Mouse (Mus musculus) c-Kit-positive CD71-negative TER-119-negative erythroid progenitor cells, embryonic 14.5 days (primary cell): ENCODE data around the gene Smyd2.
A peak's percentile ranks its signal among the peaks of the same experiment; 100 is the strongest.

Experiments used
- DNase-seq: peaks from one replicate; pipeline ENCODE4 v3.0.0-alpha.2; 2013; ENCODE audit warnings: low read depth

Gene Smyd2

DNA sequence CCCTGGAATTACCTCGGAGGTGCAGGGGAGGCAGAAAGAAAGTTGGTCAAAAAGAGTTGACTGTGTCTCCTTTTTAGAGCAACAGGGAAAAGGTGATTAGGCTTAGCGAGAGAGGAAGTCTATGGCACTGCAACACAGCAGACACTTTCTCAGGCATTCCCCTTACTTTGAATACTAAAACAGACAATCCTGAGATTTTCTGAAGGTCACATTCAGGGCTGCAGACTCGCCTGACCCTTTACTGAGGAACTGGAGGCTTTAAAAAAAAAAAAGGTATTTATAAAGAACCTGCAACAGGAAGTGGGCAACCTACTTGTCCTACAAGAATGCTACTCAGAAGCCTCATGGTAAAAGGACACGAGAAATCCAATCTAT is 5.0 kb downstream of the Smyd2 start:
- DNase-seq = no peak

DNA sequence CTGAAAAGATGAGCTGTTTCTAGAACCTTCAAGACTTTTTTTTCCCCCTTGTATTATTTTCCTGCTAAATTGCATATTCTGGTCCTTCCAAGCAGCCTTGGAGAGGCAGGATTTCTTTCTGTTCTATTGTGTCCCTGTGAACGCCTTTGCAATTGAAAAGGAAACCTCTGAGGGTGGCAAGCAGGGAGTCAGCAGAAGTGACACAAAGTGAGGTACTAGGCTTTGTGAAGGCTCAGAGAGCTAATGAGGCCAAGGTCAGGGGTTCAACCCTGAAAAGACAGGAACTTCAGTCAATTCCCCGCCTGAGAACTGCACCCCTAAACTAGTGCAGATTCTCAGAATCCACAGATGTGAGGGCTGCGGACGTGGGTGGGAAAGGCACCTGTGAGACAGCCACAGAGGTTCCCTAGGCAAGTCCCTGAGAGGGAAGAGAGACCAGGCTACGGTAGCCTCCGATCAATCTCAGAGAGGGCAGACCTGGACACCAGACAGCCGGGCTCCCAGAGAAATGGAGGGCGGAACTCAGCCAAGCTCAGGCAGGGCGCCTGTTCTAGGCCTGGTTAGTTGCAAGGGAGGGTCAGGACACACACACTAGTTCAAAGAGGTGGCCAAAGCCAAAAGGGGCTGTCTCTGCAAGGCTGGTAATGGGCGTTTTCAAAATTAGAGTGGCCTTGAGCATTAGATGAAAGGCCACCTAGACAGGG is 5.6 kb downstream of the Smyd2 start:
- no peak for DNase-seq

DNA sequence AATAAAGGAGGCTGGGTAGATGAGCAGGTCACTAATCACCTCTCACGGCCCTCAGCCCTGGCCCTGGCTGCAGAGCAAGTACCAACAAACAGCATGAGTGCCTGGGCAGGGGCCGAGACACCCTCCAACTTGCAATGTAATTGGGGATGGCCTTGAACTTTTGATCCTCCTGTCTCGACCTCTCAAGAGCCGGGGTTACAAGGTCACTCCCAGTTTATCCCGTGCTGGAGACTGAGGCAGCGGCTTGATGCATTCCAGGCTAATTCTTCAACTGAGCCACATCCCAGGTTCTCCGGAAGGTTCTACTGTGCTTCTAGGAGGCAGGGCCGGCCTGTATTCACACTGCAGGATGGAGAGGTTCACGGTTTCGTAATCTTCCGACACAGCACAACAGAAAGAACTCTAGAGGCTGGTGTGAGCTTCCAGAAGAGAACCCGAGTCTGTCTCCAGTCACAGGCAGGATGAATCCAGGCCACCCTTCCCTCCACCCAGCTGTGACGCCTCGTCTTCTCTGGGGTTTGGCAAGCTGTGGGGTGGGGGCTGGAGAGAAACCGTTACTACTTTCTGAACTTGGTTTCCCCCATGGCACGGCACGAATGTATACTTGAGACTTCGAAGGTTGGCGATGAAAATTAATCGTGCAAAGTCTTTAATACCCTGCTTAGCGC is 8.9 kb downstream of the Smyd2 start:
- DNase-seq = no peak

DNA sequence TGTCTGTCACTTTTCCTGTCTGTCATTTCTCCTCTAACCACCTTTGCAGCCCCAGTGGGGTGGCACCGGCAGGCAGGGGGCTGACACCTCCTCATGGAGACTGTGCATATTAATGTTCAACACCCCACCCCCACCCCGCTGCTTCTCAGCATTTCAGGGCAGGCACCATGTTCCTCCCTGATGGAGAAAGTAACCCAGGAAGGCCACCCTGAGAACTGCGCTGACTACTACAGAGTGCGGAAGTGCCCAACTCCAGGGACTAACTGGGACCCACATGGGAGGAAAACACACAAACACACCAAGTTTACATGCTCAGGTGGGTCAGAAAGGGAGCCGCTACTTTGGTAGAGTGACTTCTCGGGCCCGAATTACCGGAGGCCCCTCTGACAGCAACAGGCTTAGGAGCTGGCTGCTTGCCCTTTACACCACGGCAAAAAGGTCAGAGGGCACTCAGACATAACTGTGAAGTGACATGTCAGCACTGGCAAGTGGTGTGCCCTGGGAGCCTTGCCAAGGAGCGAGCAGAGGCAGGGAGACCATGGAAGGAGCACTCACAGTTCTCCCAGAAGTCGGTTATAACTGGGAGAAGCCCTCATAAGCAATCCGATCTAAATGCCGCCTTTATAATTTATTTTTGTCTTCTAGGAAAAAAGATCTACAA is 11.3 kb downstream of the Smyd2 start:
- no peak for DNase-seq

GRCm38 (mm10) chr1:189903169-189903568 is 19.0 kb downstream of the Smyd2 start:
- DNase-seq = no peak

- no peak for DNase-seq
Observed at GRCm38 (mm10) chr1:189902413-189902812, 19.8 kb downstream of the Smyd2 start.

DNA sequence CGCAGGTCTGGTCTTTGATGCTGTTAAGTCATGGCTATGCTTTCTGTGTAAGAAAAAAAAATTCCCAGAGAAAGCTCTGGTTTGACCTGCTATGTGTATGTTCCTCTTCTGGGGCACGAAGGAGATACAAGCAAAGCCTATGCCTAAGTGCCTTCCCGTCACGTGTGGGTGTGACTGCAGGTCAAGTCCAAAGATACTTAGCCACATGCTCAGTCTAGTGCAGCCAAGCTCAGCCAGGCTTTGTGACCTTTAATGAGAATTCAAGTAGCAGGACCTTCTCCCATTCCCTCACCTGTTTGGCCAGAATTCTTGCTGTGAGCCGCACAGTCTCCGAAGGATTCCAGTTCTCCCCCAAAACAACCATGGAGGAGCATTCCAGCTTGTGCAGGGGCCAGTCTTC is 22.6 kb downstream of the Smyd2 start:
- DNase-seq = no peak

- DNase-seq = no peak
Observed at GRCm38 (mm10) chr1:189898708-189899107, 23.5 kb downstream of the Smyd2 start.

DNA sequence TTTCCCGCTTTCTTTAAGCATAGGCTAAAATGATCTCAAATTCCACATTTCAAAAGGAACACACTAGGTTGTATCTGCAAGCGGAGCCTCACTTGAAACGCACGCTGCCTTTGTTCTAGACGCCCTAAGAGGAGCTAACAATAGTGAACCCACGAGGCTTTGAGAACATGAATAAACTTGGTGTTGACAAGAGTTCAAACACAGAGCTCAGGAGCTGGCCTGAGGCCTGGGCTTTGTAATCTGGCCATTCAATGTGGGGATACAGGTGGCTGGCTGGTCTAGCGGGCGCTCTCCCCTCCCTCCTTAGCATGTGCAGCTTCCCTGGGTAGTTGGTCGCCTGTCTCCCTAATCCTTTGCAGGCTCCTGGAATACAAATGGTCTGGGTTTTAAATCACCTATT is 24.3 kb downstream of the Smyd2 start:
- no peak for DNase-seq

DNA sequence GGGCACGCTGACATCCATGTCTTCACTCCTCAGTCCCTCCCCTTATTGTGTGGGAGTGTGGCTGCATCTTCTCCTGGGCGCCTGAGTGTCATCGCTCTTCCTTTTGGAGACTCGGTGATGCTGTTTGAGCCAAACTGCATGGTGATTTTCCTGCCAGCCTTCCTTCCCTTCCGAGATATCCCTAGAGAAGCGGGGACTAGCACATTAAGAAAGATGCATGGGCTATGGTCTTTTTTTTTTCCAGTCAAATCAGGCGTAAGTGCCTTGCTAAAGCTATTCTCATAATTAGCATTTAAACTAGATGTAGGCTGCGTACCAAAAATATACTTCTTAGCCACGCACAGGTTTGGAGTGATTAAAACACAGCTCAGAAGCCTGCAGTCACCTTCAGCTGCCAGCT is 28.0 kb downstream of the Smyd2 start:
- no peak for DNase-seq

DNA sequence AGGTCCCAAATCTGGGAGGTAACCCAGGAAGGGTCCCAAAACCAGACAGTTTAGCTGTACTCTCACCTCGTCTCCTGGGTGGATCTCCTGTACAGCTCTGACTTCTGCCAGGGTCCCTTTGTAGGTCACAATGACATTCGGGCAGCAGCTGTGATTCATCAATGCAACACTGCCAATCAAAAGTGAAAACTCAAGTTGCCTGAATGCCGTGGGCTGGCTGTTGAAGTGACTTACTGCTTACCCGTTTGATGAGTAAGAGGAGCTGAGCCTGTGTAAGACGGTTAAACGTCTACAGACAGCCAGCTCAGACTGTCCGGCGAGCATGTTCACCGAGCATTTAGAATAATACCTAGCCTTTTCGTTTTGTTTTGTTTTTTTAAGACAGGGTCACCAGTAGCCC is 33.4 kb downstream of the Smyd2 start:
- no peak for DNase-seq

DNA sequence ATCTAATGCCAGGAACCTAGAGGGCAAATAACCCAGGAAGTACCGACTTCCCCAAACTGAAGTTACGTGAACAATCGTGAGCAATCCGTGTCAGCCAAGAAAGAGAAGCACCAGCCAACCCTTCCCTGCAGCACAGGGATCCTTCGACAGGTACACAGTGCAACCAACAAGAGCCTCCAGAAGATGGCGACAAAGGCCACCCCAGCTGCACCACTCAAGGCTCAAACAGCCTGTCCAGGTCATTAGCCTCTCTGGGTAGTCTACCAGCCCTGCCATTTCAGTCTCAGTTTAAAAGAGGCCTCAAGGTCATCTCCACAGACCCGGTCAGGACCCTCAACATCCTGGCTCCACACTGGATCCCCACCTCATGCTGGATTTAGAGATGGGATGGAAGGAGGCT is 34.6 kb downstream of the Smyd2 start:
- DNase-seq = peak; percentile 41

DNA sequence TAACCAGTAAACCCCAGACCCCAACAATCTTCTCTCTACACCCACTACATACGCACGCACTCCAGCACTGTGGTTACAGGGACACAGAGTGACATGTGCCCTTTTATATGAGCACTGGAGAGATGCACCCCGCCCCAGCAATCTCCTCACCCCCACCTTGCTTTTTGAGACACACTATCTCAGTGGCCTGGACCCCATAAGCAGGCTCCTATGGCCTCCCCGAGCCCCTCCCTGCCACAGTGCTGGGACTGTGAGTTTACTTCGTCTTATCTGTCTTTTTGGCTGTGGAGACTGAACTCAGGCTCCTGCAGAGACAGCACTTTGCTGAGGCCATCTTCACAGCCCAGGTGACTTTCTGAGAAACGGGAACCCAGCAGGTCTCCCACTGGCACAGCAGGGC is 36.2 kb downstream of the Smyd2 start:
- no peak for DNase-seq

GRCm38 (mm10) chr1:189884951-189885350 is 37.2 kb downstream of the Smyd2 start:
- no peak for DNase-seq

GRCm38 (mm10) chr1:189883531-189884170 is 38.5 kb downstream of the Smyd2 start:
- no peak for DNase-seq

DNA sequence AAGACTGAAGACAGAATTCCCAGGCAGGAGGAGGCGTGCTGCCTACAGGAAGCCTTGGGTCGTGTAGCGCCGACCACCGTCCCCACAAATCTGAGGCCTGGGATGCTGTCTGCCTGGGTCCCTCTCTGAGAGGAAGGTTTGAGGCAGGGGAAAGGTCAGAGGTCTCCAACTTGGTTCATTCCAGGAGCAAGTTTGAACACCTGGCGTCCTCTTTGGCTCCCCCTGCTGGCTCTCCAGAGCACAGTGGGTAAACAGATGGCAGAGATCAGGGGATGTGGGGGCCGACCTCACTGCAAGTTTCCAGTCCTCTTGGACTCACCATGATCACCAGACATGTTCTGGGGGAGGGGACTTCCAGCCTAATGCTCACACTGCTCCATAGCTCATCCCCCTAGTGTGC is 39.3 kb downstream of the Smyd2 start:
- DNase-seq = no peak

DNA sequence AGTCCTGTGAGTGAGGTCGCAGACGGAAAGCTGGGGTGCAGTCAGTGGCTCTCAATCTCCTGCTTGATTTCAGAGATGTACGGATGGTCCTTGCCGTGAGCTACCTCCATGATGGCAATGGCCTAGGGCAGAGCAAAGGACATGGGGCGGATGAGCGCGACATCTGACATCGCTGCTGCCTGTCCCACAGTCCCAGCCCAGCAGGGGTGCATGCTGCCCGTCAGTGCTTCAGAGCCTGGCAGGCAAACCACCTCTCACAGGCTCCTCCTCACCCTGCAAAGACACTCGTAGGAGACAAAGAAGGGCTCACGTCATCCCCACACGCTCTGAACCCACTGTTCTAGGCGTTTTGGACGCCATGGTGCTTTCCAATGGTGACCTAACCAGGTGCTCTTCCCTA is 41.4 kb downstream of the Smyd2 start:
- no peak for DNase-seq

DNA sequence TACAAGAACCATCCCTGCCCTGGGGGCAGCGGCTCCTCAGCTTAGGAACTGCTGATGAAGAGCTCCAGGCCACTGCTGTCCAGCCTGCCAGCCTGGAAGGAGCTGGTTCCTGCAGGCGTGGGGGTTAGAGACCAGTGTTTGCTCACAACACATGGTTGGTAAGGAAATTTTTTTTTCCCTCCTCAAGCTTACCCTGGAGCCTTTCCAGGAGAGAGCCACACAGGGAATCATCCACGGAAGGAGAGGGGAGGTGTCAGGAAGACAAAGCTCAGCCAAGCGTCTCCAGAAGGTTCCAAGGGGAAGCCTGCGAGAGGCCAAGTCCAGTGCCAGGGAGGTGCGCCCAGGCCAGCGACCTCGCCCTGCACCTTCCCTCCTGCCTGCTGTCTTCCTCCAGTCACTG is 42.2 kb downstream of the Smyd2 start:
- no peak for DNase-seq

DNA sequence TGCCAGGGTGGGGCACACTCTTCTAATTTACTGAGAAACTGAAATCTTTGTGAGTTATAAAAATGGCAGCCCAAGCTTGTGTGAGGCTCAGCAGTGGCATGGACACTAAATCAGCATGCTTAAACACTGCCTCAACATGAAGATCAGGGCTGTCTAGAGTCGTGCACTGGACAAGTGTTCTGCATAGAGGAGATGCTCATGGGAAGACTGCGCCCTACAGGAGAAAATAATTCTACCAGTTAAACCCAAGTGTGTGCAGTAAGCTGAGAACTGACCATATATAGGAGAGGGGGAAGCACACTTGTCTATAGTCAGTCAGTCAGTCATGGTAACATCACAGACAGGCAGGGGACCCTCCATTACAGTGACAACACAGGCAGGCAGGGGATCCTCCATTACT is 43.0 kb downstream of the Smyd2 start:
- DNase-seq = no peak

DNA sequence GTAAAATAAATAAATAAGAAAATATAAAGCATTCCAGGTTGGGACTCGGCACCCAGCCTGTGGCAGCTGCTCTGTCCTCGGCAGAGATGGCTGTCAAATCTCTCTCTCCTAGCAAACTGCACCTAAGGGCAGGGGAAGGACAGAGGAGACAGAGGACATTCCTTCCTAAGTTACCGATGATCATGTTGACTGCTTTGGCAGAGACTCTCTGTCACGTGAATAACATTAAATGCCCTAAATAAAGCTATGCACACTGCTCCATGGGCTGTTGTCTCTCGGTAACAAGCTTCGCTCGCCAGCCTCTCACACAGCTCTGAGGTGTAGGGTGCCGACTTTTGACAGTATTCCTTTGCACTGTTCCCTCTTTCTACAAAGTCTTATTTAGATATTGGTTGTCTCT is 46.0 kb downstream of the Smyd2 start:
- no peak for DNase-seq

DNA sequence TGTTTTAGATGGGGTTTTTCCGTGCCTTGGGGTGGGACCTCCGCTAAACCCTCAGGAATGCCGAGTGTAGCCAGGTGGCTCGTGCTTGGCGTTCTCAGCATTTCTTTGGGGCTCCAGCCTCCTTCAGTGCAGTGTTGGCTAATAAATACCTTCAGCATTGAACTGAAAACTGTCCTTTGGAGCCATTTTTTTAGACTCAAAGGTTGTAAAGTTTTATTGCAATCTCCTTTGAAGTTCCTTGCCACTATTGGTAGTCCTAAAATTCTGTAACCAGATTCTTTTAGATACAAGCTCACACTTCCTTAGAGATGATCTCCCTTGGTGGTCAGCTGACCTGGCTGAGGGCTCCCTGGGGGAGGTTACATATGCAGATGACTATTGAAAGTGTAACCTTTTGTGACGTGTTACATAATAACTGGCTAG is 46.7 kb downstream of the Smyd2 start:
- no peak for DNase-seq

DNA sequence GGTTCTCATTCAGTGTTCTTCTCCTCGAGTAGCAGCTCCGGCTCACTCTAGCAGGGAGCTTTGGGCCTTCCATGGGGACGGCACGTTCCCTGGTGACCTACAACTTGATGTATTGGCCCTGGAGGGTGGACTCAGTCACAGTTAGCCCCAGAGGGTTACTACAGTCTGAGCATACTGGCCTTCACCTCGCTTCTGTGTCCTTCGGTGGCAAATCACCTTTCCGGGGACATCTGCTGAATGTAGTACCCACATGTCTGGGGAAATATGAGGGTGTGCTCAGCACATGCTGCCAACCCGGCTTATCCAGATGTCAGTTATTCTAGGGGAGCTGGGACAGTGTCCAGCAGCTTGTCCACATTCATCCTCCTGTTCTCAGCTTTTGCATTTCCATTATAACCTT is 48.6 kb downstream of the Smyd2 start:
- no peak for DNase-seq

GRCm38 (mm10) chr1:189872050-189872449 is 50.1 kb downstream of the Smyd2 start:
- no peak for DNase-seq
